Mouse (Mus musculus): ENCODE measurements around the gene Rho.

DNA sequence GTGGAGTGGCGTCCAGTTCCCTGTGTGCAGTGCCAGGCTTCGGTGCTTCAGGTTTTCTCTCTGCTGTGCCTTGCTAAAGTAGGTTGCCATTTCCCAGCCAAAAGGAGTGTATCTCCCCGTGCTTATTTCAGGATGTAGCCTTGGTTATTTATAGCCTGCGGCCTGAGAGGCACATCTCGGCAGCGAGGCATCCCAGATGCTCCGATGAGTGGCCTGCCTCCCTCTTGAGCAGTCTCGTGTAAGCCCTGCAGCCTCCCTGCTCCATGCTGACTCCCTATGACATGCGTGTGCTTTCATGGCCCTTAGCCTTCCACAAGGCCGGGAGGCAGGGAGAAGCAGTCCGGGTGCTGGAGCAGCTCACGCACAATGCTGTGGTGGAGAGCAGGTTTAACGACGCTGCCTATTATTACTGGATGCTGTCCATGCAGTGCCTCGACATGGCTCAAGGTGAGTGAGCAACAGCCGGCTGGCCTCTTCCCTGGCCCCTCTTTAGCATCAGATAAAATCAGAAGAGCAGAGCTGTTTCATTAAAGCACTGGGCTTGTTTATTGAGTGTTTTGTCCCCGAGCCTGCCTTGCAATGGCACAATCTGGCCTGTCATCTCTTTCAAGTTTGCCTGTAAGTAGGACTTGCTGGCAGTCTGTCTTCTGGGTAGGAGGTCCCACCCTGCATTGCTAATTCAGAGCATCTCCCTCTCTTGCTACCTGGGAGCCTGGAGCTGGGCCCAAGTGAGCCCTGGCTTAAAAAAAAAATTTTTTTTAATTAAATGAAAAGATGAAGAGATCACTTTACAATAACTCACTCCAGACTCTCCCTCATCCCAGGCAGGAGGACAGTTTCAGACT, 15.7 kb upstream of the Rho start:
- no peak for TF ChIP-seq GATA1 (IDR thresholded peaks at IDR 0.05; ENCODE audit: low read length)
- TF ChIP-seq TAL1 (IDR thresholded peaks at IDR 0.05; ENCODE audit: low read length), result no peak
